Mouse (Mus musculus) forebrain, embryonic 12.5 days (tissue): ENCODE data around the gene Aagab. TPM values are rescaled to one million over a fixed set of nuclear protein-coding genes. Genes with fewer than 3 reads are reported as not detected.

Experiments
- ATAC-seq: fragments of 200-750 bp; cut with Nextera tagmentation; 2 replicates; pipeline ENCODE4 v1.8.0; 2017; ENCODE audit warnings: moderate TSS enrichment; ENCODE audit not compliant: low FRiP score
- H3K27ac ChIP-seq: fragments of 300-500 bp; sonication (generic); 2 replicates; pipeline ENCODE4 v1.5.1; 2016; ENCODE audit warnings: mild to moderate bottlenecking
- H3K27me3 ChIP-seq: fragments of 300-500 bp; sonication (generic); 2 replicates; pipeline ENCODE4 v1.6.1; 2016; ENCODE audit warnings: mild to moderate bottlenecking
- H3K36me3 ChIP-seq: fragments of 300-500 bp; sonication (generic); replicated peaks from 2 replicates; pipeline ENCODE4 v1.6.1; 2016; ENCODE audit warnings: mild to moderate bottlenecking
- H3K4me1 ChIP-seq: fragments of 300-500 bp; sonication (generic); 2 replicates; pipeline ENCODE4 v1.6.1; 2016
- H3K4me2 ChIP-seq: fragments of 300-500 bp; sonication (generic); 2 replicates; pipeline ENCODE4 v1.6.1; 2016; ENCODE audit warnings: mild to moderate bottlenecking, moderate library complexity
- H3K4me3 ChIP-seq: fragments of 300-500 bp; sonication (generic); replicated peaks from 2 replicates; pipeline ENCODE4 v1.5.1; 2016; ENCODE audit warnings: mild to moderate bottlenecking
- H3K9ac ChIP-seq: fragments of 300-500 bp; sonication (generic); 2 replicates; pipeline ENCODE4 v1.6.1; 2016; ENCODE audit warnings: mild to moderate bottlenecking
- H3K9me3 ChIP-seq: fragments of 300-500 bp; sonication (generic); 2 replicates; pipeline ENCODE4 v1.6.1; 2016
- WGBS: fragments of 180-500 bp; shearing (Covaris S2); methylation state at CpG from one replicate; pipeline ENCODE4 v1.1.7; 2016; 5-methylcytosine and 5-hydroxymethylcytosine counted together
- polyA plus RNA-seq: library from polyadenylated mRNA; unstranded; fragments of >200 nt; fragmentation: Nextera tagmentation; extraction: Ambion mirVana; gene quantifications from 2 replicates; pipeline ENCODE4 v1.2.1, GENCODE M21; 2016

The Aagab gene
- polyA plus RNA-seq, 1 experiment from 2014 or later = 50.4 TPM

DNA sequence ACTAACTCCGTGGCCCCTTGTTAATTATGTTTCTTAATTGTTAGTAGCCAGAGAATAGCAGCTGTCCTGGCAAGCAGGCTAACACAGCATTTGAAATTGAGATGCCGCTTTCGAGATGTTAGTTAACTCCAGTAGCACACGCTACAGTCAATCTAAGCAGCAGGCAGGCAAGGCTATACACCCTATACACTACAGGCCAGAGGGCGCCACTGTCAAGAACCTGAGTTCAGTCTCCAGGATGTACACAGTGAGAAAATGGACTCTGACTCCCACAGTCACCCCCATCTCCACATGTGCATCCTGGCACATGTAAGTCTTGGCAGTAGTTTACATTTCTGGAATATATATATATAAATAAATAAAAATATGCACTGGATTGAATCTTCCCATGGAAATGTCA is 22.8 kb upstream of the Aagab start:
- no peaks in the 10 kb centered on the region for H3K36me3 ChIP-seq
- no peak overlapping the region for H3K4me3 ChIP-seq
- 76% methylated on average over 5 of the region's 5 CpGs for WGBS
- H3K9ac ChIP-seq = no peak overlapping the region
- H3K9me3 ChIP-seq = no peaks in the 10 kb centered on the region
- H3K4me2 ChIP-seq = no peak overlapping the region
- ATAC-seq = no peak
- H3K27ac ChIP-seq = no peak overlapping the region
- H3K4me1 ChIP-seq = no peaks in the 10 kb centered on the region
- H3K27me3 ChIP-seq = peaks cover 18% of the 10 kb centered on the region

DNA sequence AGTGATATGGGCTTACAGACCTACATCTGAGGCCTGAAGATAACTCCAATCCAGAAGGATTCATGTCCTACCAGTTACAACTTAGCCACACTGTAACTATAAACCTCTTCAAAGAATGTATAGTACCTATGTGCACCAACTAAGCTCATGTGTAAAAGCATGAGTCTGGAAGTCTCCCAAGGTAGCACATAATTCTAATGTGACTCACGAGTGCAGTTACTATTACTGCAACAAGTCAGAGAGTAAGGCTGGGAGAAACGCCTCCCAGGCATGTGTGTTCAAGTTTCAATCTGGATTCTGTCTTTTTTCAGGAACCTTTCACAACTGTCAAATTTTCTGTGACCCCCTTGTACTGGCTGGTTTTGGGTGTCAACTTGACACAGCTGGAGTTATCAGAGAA is 22.4 kb upstream of the Aagab start:
- WGBS = 85% methylated on average over 2 of the region's 2 CpGs
- ATAC-seq = no peak

DNA sequence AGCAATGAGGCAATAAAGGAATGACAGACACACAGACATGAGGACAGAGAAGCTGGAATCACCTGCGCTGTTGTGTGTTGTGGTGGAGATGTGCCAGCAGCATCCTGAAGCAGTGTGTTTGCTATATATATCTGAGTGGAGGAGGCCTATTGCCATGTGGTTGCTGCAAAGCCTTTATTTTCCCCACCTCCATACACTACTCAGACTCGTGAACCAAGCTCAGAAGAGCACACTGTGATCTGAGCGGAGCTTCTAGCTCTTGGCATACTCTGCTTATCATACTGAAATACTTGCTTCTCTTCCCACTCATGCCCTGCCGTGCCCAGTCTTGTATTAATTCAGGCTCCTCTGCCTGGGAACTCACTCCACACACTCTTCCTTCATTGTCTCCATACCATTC is 20.7 kb upstream of the Aagab start:
- H3K9ac ChIP-seq = no peak overlapping the region
- peaks cover 18% of the 10 kb centered on the region for H3K27me3 ChIP-seq
- H3K4me3 ChIP-seq = no peak overlapping the region
- H3K36me3 ChIP-seq = no peaks in the 10 kb centered on the region
- no peaks in the 10 kb centered on the region for H3K4me1 ChIP-seq
- 89% methylated on average over 4 of the region's 4 CpGs for WGBS
- H3K9me3 ChIP-seq = peaks cover 4% of the 10 kb centered on the region; the same call in 1 of the 2 replicates
- ATAC-seq = no peak
- no peak overlapping the region for H3K27ac ChIP-seq
- no peak overlapping the region for H3K4me2 ChIP-seq

More for the DNA sequence above, 22.4 kb upstream of the Aagab start:
- H3K4me1 ChIP-seq = no peaks in the 10 kb centered on the region
- no peaks in the 10 kb centered on the region for H3K36me3 ChIP-seq
- H3K27me3 ChIP-seq = peaks cover 18% of the 10 kb centered on the region
- H3K4me3 ChIP-seq = no peak overlapping the region
- no peaks in the 10 kb centered on the region for H3K9me3 ChIP-seq
- no peak overlapping the region for H3K9ac ChIP-seq
- H3K27ac ChIP-seq = no peak overlapping the region
- H3K4me2 ChIP-seq = no peak overlapping the region

DNA sequence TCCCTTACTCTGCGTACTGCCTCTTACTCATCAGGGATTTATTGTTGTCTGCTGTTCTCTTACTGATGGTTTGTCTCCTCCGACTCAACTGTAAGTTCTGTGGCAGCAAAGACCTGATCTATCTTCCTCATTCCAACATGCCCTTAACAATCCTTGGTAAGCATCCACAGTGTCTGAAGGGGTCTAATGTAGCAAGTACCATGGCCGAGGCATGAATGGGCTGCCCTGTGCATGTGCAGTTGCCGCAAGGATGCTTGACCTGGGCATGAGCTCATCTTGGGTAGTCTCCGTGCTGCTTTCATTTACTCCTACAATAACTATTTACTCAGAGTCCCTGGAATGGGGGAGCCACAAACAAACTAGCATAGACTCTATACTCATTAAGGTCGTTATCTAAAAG is 17.2 kb upstream of the Aagab start:
- Histone ChIP-seq H3K27me3 (peaks cover 3% of the 10 kb centered on the region; the same call in 1 of the 2 replicates), H3K9me3 (peaks cover 4% of the 10 kb centered on the region; the same call in 1 of the 2 replicates), H3K4me1 (no peaks in the 10 kb centered on the region), H3K4me3 (no peak overlapping the region), H3K9ac (no peak overlapping the region), H3K27ac (no peak overlapping the region), H3K4me2 (no peak overlapping the region), H3K36me3 (no peaks in the 10 kb centered on the region)
- no peak for ATAC-seq
- WGBS = 90% methylated on average over 6 of the region's 6 CpGs

DNA sequence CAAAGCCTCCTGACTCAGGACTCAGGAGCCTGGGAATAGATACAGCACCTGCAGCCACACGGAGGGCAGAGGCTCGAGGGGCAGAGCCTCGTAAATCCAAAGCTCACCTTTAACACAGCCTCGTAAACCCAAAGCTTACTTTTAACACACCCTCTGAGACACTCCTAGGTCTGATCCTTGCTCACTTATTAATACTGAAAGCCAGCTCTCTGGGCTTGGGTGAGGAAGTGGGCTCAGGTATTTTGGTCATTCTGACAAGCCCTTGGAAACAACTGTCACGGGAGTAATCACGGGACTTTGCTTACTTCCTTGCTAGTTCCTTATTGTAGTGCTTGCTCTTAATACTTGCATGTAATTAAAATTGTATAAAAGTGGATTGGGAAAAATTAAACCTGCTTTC is 13.3 kb upstream of the Aagab start:
- no peaks in the 10 kb centered on the region for H3K36me3 ChIP-seq
- WGBS = 81% methylated on average over 6 of the region's 6 CpGs

DNA sequence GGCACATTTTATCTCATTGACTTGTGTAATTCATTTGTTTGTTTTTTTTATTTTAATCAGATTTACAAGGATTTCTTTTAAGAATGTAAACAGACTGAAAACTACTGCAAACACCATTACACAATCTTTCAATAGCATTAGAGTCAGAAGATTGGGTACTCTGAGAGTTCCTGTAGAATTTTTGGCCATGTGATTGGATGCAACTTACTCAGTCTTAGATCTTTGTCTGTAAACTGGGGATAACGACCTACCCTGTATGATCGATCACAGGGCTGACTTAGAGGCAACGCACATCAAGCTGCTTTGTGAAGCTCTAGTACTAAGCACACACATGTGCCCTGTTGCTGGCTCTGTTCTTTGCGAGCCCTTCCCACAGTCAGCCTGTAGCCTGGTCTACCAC is 11.9 kb upstream of the Aagab start:
- no peaks in the 10 kb centered on the region for H3K36me3 ChIP-seq
- peaks cover 4% of the 10 kb centered on the region; the same call in 1 of the 2 replicates for H3K9me3 ChIP-seq
- H3K4me1 ChIP-seq = 0 out of 2 replicates have a peak, but pooled peaks cover 3% of the 10 kb centered on the region
- no peak overlapping the region for H3K4me3 ChIP-seq
- no peak overlapping the region for H3K27ac ChIP-seq
- no peak for ATAC-seq
- no peaks in the 10 kb centered on the region for H3K27me3 ChIP-seq
- WGBS = 90% methylated on average over 4 of the region's 4 CpGs
- H3K4me2 ChIP-seq = no peak overlapping the region
- H3K9ac ChIP-seq = no peak overlapping the region

More for the DNA sequence above, 13.3 kb upstream of the Aagab start:
- peaks cover 4% of the 10 kb centered on the region; the same call in 1 of the 2 replicates for H3K9me3 ChIP-seq
- H3K4me1 ChIP-seq = no peaks in the 10 kb centered on the region
- ATAC-seq = no peak
- H3K27ac ChIP-seq = no peak overlapping the region
- no peak overlapping the region for H3K4me2 ChIP-seq
- H3K9ac ChIP-seq = no peak overlapping the region
- no peak overlapping the region for H3K4me3 ChIP-seq
- no peaks in the 10 kb centered on the region for H3K27me3 ChIP-seq

DNA sequence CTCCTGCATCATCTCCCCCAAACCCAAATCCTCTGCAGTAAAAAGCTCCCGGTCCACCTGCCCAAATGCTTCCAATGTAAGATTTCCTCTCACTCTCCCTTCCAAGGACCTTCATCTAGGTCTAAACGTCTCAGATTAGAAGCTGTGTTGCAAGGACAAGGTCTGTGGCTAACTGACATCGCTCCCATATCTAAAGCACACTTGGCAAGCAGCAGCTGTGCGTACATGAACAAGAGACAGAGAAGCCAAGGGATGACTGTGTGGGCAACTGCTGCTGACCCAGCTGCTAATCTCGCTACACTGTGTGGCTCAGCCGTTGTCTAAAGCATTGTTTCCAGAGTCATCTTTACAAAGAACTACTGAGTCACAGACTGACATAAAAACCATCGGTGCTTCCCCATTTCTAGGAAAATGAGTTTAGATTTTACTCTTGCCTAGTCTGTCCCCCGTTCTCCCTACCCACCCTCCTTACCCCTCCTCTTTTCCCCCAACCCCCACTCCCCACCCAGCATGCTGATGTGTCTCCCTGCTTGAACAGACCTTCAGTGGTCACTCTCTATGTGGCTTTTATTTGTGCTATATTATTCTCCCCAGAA is 10.7 kb upstream of the Aagab start:
- ATAC-seq = no peak
- 87% methylated on average over 8 of the region's 8 CpGs for WGBS
- Histone ChIP-seq H3K9ac (no peak overlapping the region), H3K4me2 (no peak overlapping the region), H3K27ac (no peak overlapping the region), H3K27me3 (no peaks in the 10 kb centered on the region), H3K36me3 (no peaks in the 10 kb centered on the region), H3K9me3 (no peaks in the 10 kb centered on the region), H3K4me1 (0 out of 2 replicates have a peak, but pooled peaks cover 3% of the 10 kb centered on the region), H3K4me3 (no peak overlapping the region)

DNA sequence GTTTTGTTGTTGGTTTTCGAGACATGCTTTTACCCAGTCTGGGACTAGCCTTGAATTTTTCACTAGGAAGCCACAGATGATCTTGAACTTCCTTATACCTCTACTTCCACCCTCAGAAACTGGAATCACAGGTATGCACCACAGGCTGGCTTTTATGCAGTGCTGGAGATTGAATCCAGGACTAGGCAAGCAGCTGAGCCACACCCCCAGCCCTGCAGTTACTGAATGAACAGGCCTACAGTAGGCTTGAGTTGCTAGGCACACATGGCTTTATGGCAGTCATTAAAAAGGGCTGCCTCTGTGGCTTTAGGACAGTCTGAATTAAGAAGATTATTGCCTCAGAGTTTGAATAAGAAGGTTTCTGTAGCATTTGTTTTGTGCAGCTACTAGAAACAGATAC is 7.4 kb upstream of the Aagab start:
- Histone ChIP-seq H3K36me3 (no peaks in the 10 kb centered on the region), H3K9ac (no peak overlapping the region), H3K4me2 (no peak overlapping the region), H3K27ac (no peak overlapping the region), H3K4me3 (no peak overlapping the region), H3K4me1 (0 out of 2 replicates have a peak, but pooled peaks cover 3% of the 10 kb centered on the region), H3K9me3 (no peaks in the 10 kb centered on the region), H3K27me3 (0 out of 2 replicates have a peak, but pooled peaks cover 4% of the 10 kb centered on the region)
- ATAC-seq = no peak
- 94% methylated on average over 1 of the region's 1 CpGs for WGBS

DNA sequence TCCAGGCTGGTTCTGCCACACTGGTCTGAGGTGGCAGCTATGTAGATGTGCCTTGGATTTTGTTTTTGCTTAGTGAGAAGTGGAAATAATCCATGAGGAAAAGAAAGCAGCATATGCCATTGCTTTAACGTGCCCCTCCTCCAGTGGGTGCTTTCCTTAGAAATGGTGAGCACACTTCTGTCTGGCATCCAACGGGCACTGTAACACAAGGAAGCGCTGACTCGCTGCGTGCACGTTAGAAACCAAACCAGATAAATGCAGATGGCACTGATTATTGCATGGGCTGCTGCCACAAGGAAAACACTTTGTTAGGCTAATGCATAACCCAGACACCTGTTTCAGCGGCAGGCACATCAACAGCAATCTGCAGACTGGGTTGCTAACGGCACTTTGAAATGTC is 6.8 kb upstream of the Aagab start:
- Histone ChIP-seq H3K4me2 (no peak overlapping the region), H3K9me3 (no peaks in the 10 kb centered on the region), H3K4me3 (no peak overlapping the region), H3K4me1 (0 out of 2 replicates have a peak, but pooled peaks cover 3% of the 10 kb centered on the region), H3K36me3 (no peaks in the 10 kb centered on the region), H3K9ac (no peak overlapping the region), H3K27me3 (0 out of 2 replicates have a peak, but pooled peaks cover 4% of the 10 kb centered on the region), H3K27ac (no peak overlapping the region)
- whole genome bisulfite sequencing = 86% methylated on average over 8 of the region's 8 CpGs
- no peak for ATAC-seq

DNA sequence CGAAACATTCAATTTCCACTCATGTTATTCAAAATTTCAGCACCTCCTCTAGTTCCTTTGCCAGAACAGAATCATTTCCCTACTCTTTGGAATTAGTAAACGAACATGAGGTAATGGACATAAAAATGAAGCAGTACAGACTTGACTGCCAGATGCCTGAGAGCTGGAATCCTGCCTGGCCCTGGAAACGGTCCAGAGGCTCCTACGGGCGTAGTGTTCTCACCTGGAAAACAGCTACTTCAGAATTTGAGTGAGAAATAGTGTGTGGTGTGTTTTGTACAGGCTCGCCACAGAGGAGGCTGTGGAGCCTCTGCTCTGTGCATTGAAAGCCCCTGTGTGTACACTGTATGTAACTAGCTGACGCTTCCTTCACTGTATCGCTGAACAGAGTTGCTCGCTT is 5.8 kb upstream of the Aagab start:
- no peak for ATAC-seq
- 88% methylated on average over 9 of the region's 9 CpGs for WGBS
- H3K27me3 ChIP-seq = 0 out of 2 replicates have a peak, but pooled peaks cover 4% of the 10 kb centered on the region
- no peak overlapping the region for H3K4me3 ChIP-seq
- H3K4me2 ChIP-seq = no peak overlapping the region
- 0 out of 2 replicates have a peak, but pooled peaks cover 3% of the 10 kb centered on the region for H3K4me1 ChIP-seq
- no peaks in the 10 kb centered on the region for H3K9me3 ChIP-seq
- H3K9ac ChIP-seq = no peak overlapping the region
- H3K36me3 ChIP-seq = no peaks in the 10 kb centered on the region
- H3K27ac ChIP-seq = no peak overlapping the region

DNA sequence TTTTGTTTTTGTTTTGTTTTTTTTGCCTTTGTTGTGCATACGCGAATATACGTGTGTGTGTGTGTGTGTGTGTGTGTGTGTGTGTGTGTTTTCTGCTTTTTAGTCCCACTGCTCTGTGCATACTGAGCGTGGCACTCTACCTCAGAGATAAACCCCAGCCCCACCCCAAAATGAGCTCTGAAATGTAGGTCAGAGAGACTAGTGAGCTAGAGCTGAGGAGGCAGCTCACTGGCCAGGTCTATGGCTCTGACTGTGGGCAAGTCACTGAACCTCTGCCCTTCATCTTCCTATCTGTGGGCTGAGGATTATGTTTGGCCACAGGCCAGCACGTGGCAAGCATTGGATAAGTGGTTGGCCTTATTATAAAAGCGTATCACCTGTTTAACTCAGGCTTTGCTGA is 1.4 kb downstream of the Aagab start:
- no peak overlapping the region for H3K27ac ChIP-seq
- H3K36me3 ChIP-seq = no peaks in the 10 kb centered on the region
- peaks cover 24% of the 10 kb centered on the region for H3K4me1 ChIP-seq
- 68% methylated on average over 6 of the region's 6 CpGs for WGBS
- H3K4me2 ChIP-seq = peak overlapping the region; percentile 70
- ATAC-seq = no peak
- 0 out of 2 replicates have a peak, but pooled peaks cover 2% of the 10 kb centered on the region for H3K27me3 ChIP-seq
- H3K9ac ChIP-seq = no peak overlapping the region
- H3K4me3 ChIP-seq = no peak overlapping the region
- no peaks in the 10 kb centered on the region for H3K9me3 ChIP-seq

DNA sequence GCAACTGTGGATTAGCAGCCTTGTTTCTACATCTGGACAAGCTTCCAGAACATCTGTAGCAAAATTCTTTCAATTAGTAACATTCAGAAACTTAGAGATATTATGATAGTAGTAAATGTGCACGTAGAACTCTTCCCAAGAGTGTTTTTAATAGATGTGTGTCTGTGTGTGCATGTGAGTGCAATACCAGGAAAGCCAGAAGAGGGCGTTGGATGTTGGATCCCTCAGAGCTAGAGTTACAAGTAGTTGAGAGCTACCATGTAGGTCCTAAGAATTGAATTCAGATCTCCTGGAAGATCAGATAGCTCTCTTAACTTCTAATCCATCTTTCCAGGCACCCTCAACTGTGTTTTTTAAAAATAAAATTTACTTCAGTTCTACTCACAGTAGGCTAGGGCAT is 4.1 kb downstream of the Aagab start:
- H3K9ac ChIP-seq = no peak overlapping the region
- no peak overlapping the region for H3K4me3 ChIP-seq
- ATAC-seq = no peak
- peaks cover 7% of the 10 kb centered on the region; the same call in 1 of the 2 replicates for H3K27me3 ChIP-seq
- no peak overlapping the region for H3K4me2 ChIP-seq
- H3K36me3 ChIP-seq = no peaks in the 10 kb centered on the region
- peaks cover 40% of the 10 kb centered on the region for H3K4me1 ChIP-seq
- H3K9me3 ChIP-seq = no peaks in the 10 kb centered on the region
- H3K27ac ChIP-seq = no peak overlapping the region
- WGBS = 78% methylated on average over 2 of the region's 2 CpGs

DNA sequence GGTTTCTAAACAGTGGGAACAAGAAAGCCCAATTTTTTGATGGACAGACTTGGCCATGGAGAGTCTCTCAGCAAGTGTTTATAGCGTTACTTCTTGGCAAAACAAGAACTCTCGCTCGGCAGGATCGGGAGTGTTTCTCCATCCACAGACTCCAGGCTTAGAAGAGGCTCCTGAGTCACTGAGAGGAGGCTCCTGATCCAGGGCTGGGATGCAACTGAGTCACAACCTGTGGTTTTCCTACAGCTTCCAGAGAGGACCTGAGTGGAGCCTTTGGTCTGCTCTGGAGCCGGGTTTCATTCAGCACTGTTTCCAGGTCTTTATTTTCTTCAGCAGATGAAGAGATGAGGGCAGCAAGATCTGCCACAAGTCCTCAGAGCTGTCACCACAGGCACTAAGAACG is 5.5 kb downstream of the Aagab start:
- ATAC-seq = no peak
- no peak overlapping the region for H3K4me2 ChIP-seq
- no peak overlapping the region for H3K4me3 ChIP-seq
- H3K4me1 ChIP-seq = peaks cover 47% of the 10 kb centered on the region
- no peak overlapping the region for H3K9ac ChIP-seq
- peaks cover 7% of the 10 kb centered on the region; the same call in 1 of the 2 replicates for H3K27me3 ChIP-seq
- no peak overlapping the region for H3K27ac ChIP-seq
- WGBS = 74% methylated on average over 6 of the region's 6 CpGs
- H3K36me3 ChIP-seq = no peaks in the 10 kb centered on the region
- no peaks in the 10 kb centered on the region for H3K9me3 ChIP-seq
